Mouse (Mus musculus): ENCODE results near the gene Hipk2.
A peak's percentile ranks its signal among the peaks of the same experiment; 100 is the strongest.

The Hipk2 gene

GRCm38 (mm10) chr6:38867291-38867690, 8.7 kb downstream of the Hipk2 start:
- DNase-seq (ENCODE audit: low read depth, low spot score) = no peak

- DNase-seq (ENCODE audit: low read depth, low spot score) = no peak
These were observed 9.2 kb downstream of the Hipk2 start for GRCm38 (mm10) chr6:38866761-38867160.

- no peak for DNase-seq (ENCODE audit: low read depth, low spot score)
These were observed 9.6 kb downstream of the Hipk2 start for GRCm38 (mm10) chr6:38866357-38866756.

- no peak for DNase-seq (ENCODE audit: low read depth, low spot score)
These were observed 10.2 kb downstream of the Hipk2 start for GRCm38 (mm10) chr6:38865805-38866204.

- no peak for DNase-seq (ENCODE audit: low read depth, low spot score)
These were observed 12.4 kb downstream of the Hipk2 start for GRCm38 (mm10) chr6:38863595-38863994.

GRCm38 (mm10) chr6:38860301-38860700, 15.7 kb downstream of the Hipk2 start:
- no peak for DNase-seq (ENCODE audit: low read depth, low spot score)

GRCm38 (mm10) chr6:38859819-38860218, 16.1 kb downstream of the Hipk2 start:
- no peak for DNase-seq (ENCODE audit: low read depth, low spot score)

- no peak for DNase-seq (ENCODE audit: low read depth, low spot score)
These were observed 22.4 kb downstream of the Hipk2 start for GRCm38 (mm10) chr6:38853561-38853992.

GRCm38 (mm10) chr6:38851740-38852139, 24.2 kb downstream of the Hipk2 start:
- no peak for DNase-seq (ENCODE audit: low read depth, low spot score)

GRCm38 (mm10) chr6:38850715-38851259, 25.2 kb downstream of the Hipk2 start:
- DNase-seq (ENCODE audit: low read depth, low spot score) = peak; percentile 23

- no peak for DNase-seq (ENCODE audit: low read depth, low spot score)
These were observed 27.7 kb downstream of the Hipk2 start for GRCm38 (mm10) chr6:38847958-38848910.

- no peak for DNase-seq (ENCODE audit: low read depth, low spot score)
These were observed 28.5 kb downstream of the Hipk2 start for GRCm38 (mm10) chr6:38847447-38847846.

GRCm38 (mm10) chr6:38846330-38847195, 29.4 kb downstream of the Hipk2 start:
- DNase-seq (ENCODE audit: low read depth, low spot score) = no peak

GRCm38 (mm10) chr6:38845876-38846275, 30.1 kb downstream of the Hipk2 start:
- DNase-seq (ENCODE audit: low read depth, low spot score) = no peak

GRCm38 (mm10) chr6:38845117-38845516, 30.8 kb downstream of the Hipk2 start:
- no peak for DNase-seq (ENCODE audit: low read depth, low spot score)

- no peak for DNase-seq (ENCODE audit: low read depth, low spot score)
These were observed 34.4 kb downstream of the Hipk2 start for GRCm38 (mm10) chr6:38841551-38841950.

- DNase-seq (ENCODE audit: low read depth, low spot score) = no peak
These were observed 35.2 kb downstream of the Hipk2 start for GRCm38 (mm10) chr6:38840780-38841179.

GRCm38 (mm10) chr6:38840380-38840779, 35.6 kb downstream of the Hipk2 start:
- DNase-seq (ENCODE audit: low read depth, low spot score) = no peak

- no peak for DNase-seq (ENCODE audit: low read depth, low spot score)
These were observed 36.1 kb downstream of the Hipk2 start for GRCm38 (mm10) chr6:38839891-38840290.

GRCm38 (mm10) chr6:38838061-38838460, 37.9 kb downstream of the Hipk2 start:
- no peak for DNase-seq (ENCODE audit: low read depth, low spot score)

- no peak for DNase-seq (ENCODE audit: low read depth, low spot score)
These were observed 40.7 kb downstream of the Hipk2 start for GRCm38 (mm10) chr6:38835217-38835616.

- no peak for DNase-seq (ENCODE audit: low read depth, low spot score)
These were observed 41.2 kb downstream of the Hipk2 start for GRCm38 (mm10) chr6:38834727-38835126.

All from ES-CJ7 (cell line).